Mouse (Mus musculus): ENCODE data around the gene 2510039O18Rik. TPM values are rescaled to one million over a fixed set of nuclear protein-coding genes. Genes with fewer than 3 reads are reported as not detected.

The 2510039O18Rik gene
- polyA plus RNA-seq, 1 experiment from 2014 or later = 16.5 TPM

- 17% methylated on average over 20 of the region's 20 CpGs for WGBS (ENCODE audit: insufficient replicate concordance)
- Histone ChIP-seq H3K9me3 (replicated peaks; ENCODE audit: control insufficient read depth, low read length) (no peaks in the 10 kb centered on the region), H3K27me3 (ENCODE audit: control insufficient read depth, insufficient read depth, low read length) (peaks cover 10% of the 10 kb centered on the region), H3K27ac (ENCODE audit: low read depth, low read length) (peak within 1 kb of the TSS; percentile 89), H3K4me3 (ENCODE audit: low read depth, low read length) (peak within 1 kb of the TSS; percentile 44), H3K9ac (ENCODE audit: low read depth, low read length) (peak within 1 kb of the TSS; percentile 74), H3K4me1 (ENCODE audit: control insufficient read depth, insufficient read depth, low read length) (peaks cover 6% of the 10 kb centered on the region), H3K4me2 (peak within 1 kb of the TSS; percentile 58), H3K36me3 (ENCODE audit: control insufficient read depth, insufficient read depth, low read length) (no peaks in the 10 kb centered on the region)
- ATAC-seq (replicated peaks; ENCODE audit: insufficient number of reproducible peaks, low FRiP score, low TSS enrichment) = peak; percentile 73
Observed at GRCm38 (mm10) chr4:147985205-147986132, 44.8 kb downstream of the 2510039O18Rik start, which contains the start of gene Nppb. Gene Nppb (plus strand): TSS chr4:147985788.

- no peak overlapping the region for H3K4me3 ChIP-seq (ENCODE audit: low read depth, low read length)
- no peaks in the 10 kb centered on the region for H3K9me3 ChIP-seq (replicated peaks; ENCODE audit: control insufficient read depth, low read length)
- peaks cover 10% of the 10 kb centered on the region for H3K27me3 ChIP-seq (ENCODE audit: control insufficient read depth, insufficient read depth, low read length)
- 58% methylated on average over 7 of the region's 7 CpGs for WGBS (ENCODE audit: insufficient replicate concordance)
- no peak overlapping the region for H3K4me2 ChIP-seq
- no peak overlapping the region for H3K27ac ChIP-seq (ENCODE audit: low read depth, low read length)
- H3K4me1 ChIP-seq (ENCODE audit: control insufficient read depth, insufficient read depth, low read length) = no peaks in the 10 kb centered on the region
- H3K36me3 ChIP-seq (ENCODE audit: control insufficient read depth, insufficient read depth, low read length) = no peaks in the 10 kb centered on the region
- no peak for ATAC-seq (replicated peaks; ENCODE audit: insufficient number of reproducible peaks, low FRiP score, low TSS enrichment)
- no peak overlapping the region for H3K9ac ChIP-seq (ENCODE audit: low read depth, low read length)
Observed at GRCm38 (mm10) chr4:147993571-147994095, 52.9 kb downstream of the 2510039O18Rik start.

- 77% methylated on average over 3 of the region's 3 CpGs for WGBS (ENCODE audit: insufficient replicate concordance)
- H3K4me1 ChIP-seq (ENCODE audit: control insufficient read depth, insufficient read depth, low read length) = peaks cover 6% of the 10 kb centered on the region; the same call in 1 of the 2 replicates
- ATAC-seq (replicated peaks; ENCODE audit: insufficient number of reproducible peaks, low FRiP score, low TSS enrichment) = no peak
- H3K9me3 ChIP-seq (replicated peaks; ENCODE audit: control insufficient read depth, low read length) = no peaks in the 10 kb centered on the region
- no peak overlapping the region for H3K27ac ChIP-seq (ENCODE audit: low read depth, low read length)
- no peaks in the 10 kb centered on the region for H3K36me3 ChIP-seq (ENCODE audit: control insufficient read depth, insufficient read depth, low read length)
- no peak overlapping the region for H3K4me2 ChIP-seq
- H3K27me3 ChIP-seq (ENCODE audit: control insufficient read depth, insufficient read depth, low read length) = peaks cover 16% of the 10 kb centered on the region
- H3K4me3 ChIP-seq (ENCODE audit: low read depth, low read length) = no peak overlapping the region
- H3K9ac ChIP-seq (ENCODE audit: low read depth, low read length) = no peak overlapping the region
Observed at GRCm38 (mm10) chr4:147995311-147995710, 54.6 kb downstream of the 2510039O18Rik start.

Other genes starting within 250 kb of the 2510039O18Rik start
- gene Zfp534, start 238.3 kb upstream of the 2510039O18Rik start, polyA plus RNA-seq (2014; fragmentation: Nextera tagmentation; extraction: Ambion mirVana) = not detected in 2 replicates
- gene Zfp984, start 131.1 kb upstream of the 2510039O18Rik start, polyA plus RNA-seq (2014; fragmentation: Nextera tagmentation; extraction: Ambion mirVana) = 9.8 and 11.6 TPM in 2 replicates
- gene Zfp933, start 92.5 kb upstream of the 2510039O18Rik start, polyA plus RNA-seq (2014; fragmentation: Nextera tagmentation; extraction: Ambion mirVana) = 4.9 and 6.9 TPM in 2 replicates
- gene Miip, start 72.1 kb upstream of the 2510039O18Rik start, polyA plus RNA-seq (2014; fragmentation: Nextera tagmentation; extraction: Ambion mirVana) = 23.9 and 24.9 TPM in 2 replicates
- 7.2 and 10.8 TPM in 2 replicates for gene Fv1, start 71.9 kb upstream of the 2510039O18Rik start, polyA plus RNA-seq (2014; fragmentation: Nextera tagmentation; extraction: Ambion mirVana)
- 61.8 and 95.4 TPM in 2 replicates for gene Mfn2, start 36.2 kb upstream of the 2510039O18Rik start, polyA plus RNA-seq (2014; fragmentation: Nextera tagmentation; extraction: Ambion mirVana)
- gene Plod1, start 4.1 kb upstream of the 2510039O18Rik start, polyA plus RNA-seq (2014; fragmentation: Nextera tagmentation; extraction: Ambion mirVana) = 40.1 and 50.2 TPM in 2 replicates
- 305 and 336 TPM in 2 replicates for gene Nppb, start 44.9 kb downstream of the 2510039O18Rik start, polyA plus RNA-seq (2014; fragmentation: Nextera tagmentation; extraction: Ambion mirVana)
- 5,496 and 5,973 TPM in 2 replicates for gene Nppa, start 59.8 kb downstream of the 2510039O18Rik start, polyA plus RNA-seq (2014; fragmentation: Nextera tagmentation; extraction: Ambion mirVana)
- gene Clcn6, start 97.9 kb downstream of the 2510039O18Rik start, polyA plus RNA-seq (2014; fragmentation: Nextera tagmentation; extraction: Ambion mirVana) = 6.3 and 7.3 TPM in 2 replicates
- gene Mthfr, start 98.2 kb downstream of the 2510039O18Rik start, polyA plus RNA-seq (2014; fragmentation: Nextera tagmentation; extraction: Ambion mirVana) = 8.9 and 10.4 TPM in 2 replicates
- gene Agtrap, start 147.1 kb downstream of the 2510039O18Rik start, polyA plus RNA-seq (2014; fragmentation: Nextera tagmentation; extraction: Ambion mirVana) = 12.7 and 17.6 TPM in 2 replicates
- gene Mad2l2, start 189.5 kb downstream of the 2510039O18Rik start, polyA plus RNA-seq (2014; fragmentation: Nextera tagmentation; extraction: Ambion mirVana) = 45.3 and 47.2 TPM in 2 replicates
- gene Draxin, start 189.8 kb downstream of the 2510039O18Rik start, polyA plus RNA-seq (2014; fragmentation: Nextera tagmentation; extraction: Ambion mirVana) = 0.06 and 0.16 TPM in 2 replicates
- 23.3 and 24.5 TPM in 2 replicates for gene Fbxo6, start 211.2 kb downstream of the 2510039O18Rik start, polyA plus RNA-seq (2014; fragmentation: Nextera tagmentation; extraction: Ambion mirVana)
- gene Fbxo44, start 219.6 kb downstream of the 2510039O18Rik start, polyA plus RNA-seq (2014; fragmentation: Nextera tagmentation; extraction: Ambion mirVana) = 20.4 and 24.8 TPM in 2 replicates
- 0.84 TPM in 2 replicates for gene Fbxo2, start 219.7 kb downstream of the 2510039O18Rik start, polyA plus RNA-seq (2014; fragmentation: Nextera tagmentation; extraction: Ambion mirVana)

Measured in heart, embryonic 11.5 days (tissue).